Mouse (Mus musculus) G1E (cell line): ENCODE measurements around the gene Nbr1.

Source experiments
- CTCF ChIP-seq: IDR thresholded peaks from 2 replicates; pipeline ENCODE4 v1.5.1; 2012; ENCODE audit warnings: low read depth, low read length, inconsistent platforms, mixed read lengths
- GATA1 ChIP-seq: IDR thresholded peaks from 2 replicates; pipeline ENCODE4 v1.6.1; 2012; ENCODE audit warnings: borderline replicate concordance, low read length, inconsistent platforms, mixed read lengths
- POLR2AphosphoS5 ChIP-seq: IDR thresholded peaks from 2 replicates; pipeline ENCODE4 v1.6.1; 2012; ENCODE audit warnings: low read depth, low read length, inconsistent platforms; ENCODE audit not compliant: insufficient replicate concordance

- TF ChIP-seq GATA1 (no peak), CTCF (no peak), POLR2AphosphoS5 (no peak)
Observed at GRCm38 (mm10) chr11:101616948-101617767, 65.2 kb downstream of the Nbr1 start.
